Mouse (Mus musculus) cerebellum, adult 9-10 months (tissue): ENCODE measurements at regions not wholly inside any gene's neighbourhood (a gene's known extent, or its start where the extent isn't known, plus 50 kb on each side); places are given as distances from the start of the nearest gene placed in this dataset.
A peak's percentile ranks its signal among the peaks of the same experiment; 100 is the strongest.
"Not testable (repeated sequence)": the region's sequence is repeated elsewhere in the genome, so short reads cannot be mapped to it uniquely, and the experiment has no call there.

Source experiments
- DNase-seq: peaks from one replicate; pipeline ENCODE4 v3.0.0; 2022

DNA sequence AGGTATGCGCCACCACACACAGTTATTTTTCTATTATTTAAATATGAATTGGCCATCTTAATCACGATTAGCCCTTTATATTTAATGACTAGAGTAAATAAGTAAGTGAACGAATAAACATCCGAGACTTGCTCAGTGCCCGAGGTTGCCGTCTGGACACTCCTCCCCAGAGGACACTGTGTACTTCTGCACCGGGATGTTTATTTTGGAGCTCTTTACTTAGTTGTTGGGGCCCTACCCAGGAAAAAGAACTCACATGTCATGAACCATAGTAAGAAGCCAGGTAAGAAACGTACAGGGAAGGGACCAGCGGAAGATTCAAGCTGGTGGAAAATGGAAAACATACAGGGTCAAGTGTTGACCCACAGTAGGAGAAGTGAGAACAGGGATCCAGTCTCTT lies 89.0 kb downstream of the Akr1d1 start:
- DNase-seq = no peak

DNA sequence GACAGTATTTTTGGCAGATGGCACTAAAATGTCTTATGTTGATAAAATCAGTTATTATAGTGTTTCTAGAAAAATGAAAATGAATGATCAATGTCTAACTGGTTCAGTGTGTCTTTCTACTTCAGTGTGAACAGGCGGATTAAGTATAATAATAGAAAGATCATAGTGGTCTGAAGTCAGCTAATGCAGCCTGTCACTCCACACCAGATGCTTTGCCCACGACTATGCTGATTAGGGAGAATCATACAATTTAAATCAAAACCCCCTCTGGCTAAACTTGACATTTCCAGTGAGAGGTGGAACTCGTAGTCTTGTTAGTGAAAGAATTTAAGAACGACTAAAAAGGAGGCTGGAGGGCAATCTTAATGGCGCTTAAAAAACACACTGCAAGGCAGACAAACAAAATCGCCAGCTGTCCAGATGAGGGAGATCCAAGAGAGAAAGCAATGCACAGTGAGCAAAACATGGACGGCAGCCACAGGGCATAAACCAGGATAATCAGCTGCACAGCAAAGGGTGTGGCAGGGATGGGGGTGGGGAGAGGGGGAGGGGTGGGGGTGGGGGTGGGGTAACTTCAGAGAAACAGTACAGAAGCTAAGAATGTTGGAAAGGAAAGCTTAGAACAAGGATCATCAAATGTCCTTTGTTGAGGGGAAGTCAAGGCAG lies 91.5 kb downstream of the Akr1d1 start:
- no peak for DNase-seq

DNA sequence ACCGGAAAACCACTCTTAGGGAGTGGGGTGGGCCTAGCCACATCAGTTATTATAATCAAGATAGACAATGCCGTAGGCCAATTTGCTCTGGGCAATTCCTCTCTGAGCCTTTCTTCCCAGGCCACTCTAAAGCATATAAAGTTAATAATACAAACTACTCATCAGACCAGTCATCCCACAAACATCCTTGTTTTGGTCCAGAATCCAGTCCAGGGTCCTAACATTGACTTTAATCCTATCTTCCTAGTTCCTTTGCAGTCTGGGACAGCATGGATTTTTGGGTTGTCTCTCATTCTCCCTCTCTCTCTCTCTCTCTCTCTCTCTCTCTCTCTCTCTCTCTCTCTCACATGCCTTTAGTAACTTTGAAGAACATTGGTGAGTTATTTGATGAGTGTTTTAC lies 92.3 kb downstream of the Akr1d1 start:
- DNase-seq = no peak

DNA sequence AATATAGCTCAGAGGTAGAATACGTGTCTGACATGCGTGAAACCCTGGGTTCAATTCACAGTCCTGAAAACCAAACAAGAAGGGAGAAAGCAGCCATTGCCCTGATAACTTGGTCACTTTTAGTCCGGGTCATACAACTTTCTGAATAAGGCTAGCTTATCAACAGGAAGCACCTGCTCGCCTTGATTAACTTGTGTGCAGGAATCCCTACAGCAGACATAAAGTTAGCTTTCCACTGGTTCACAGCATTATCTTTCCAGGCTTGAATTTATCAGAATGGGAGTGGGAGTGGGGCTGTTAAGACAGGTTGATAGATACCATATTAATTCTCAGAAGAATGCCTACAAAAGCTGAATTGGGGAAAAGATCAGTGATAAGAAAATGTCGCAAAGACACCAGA lies 97.2 kb downstream of the Akr1d1 start:
- DNase-seq = no peak

DNA sequence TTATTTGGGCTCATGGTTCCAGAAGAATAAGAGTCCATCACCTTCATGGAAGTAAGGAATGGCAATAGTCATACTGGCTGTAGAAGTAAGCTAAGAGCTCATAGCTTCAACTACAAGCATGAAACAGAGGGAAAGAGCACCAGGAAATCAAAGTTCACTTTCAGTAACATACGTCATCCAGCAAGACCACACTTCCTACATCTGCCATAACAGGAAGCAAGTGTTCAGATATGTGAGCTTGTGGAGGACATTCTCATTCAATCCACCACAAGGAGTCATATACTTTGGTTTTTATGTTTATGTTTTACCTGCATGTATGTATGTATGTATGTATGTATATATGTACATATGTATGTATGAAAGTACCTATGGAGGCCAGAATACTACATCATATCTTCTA lies 104.0 kb downstream of the Akr1d1 start:
- DNase-seq = no peak

DNA sequence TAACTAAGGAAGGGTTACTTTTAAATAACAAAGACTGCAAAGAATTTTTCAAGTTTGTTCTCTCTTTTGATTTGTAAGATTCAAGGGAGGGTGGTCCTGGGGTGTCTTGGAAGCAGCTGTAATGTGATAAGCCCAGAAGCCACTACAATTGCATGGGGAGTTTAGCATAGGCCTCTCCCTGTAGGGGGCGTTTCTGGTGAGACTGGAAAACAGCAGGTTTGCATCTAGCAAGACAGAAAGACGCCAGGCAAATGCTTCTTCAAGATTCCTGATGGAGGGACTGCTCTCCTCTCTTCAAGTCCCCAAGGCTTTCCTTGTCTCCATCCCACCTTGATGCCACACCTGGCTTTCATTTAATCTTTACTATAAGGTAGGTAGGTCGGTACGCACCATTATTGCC lies 112.1 kb downstream of the Akr1d1 start:
- DNase-seq = peak; percentile 6

DNA sequence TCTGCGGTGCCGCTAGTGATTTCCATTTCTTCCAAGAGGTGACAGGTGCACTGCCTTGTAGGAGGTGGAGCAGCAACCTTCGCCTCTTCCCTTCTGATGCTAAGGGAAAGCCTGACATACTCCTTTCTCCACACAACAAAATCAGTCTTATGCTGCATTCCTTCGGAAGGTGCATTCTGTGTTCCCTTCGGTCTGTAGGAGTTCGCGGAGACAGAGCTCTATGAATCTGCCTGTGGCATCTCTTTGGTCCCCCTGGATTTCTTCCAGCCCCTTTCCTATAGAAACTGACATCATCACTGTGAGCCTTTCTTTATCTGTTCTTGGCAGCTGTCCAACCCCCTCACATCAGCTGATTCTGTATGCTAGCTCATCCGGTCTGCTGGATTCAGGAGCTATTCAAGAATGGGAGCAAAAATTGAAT lies 112.7 kb downstream of the Akr1d1 start:
- DNase-seq = peak; percentile 74

DNA sequence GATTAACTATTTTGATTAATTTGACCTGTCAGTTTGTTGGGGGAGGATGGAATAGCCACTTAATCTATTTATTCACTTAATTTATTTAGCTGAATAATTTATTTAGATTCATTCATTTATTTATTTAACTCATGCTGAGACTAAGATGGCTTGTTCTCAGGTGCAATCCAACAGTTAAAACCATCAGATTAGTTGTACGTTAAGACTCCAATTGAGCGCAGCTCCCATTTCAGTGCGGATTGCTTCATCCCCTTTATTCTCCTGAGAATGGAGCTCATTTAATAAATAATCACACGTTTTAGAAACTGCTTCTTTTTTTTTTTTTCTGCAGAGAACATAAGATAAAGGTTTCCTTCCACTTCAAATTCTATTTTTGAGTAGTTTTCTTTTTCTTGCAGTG lies 113.2 kb downstream of the Akr1d1 start:
- DNase-seq = no peak

DNA sequence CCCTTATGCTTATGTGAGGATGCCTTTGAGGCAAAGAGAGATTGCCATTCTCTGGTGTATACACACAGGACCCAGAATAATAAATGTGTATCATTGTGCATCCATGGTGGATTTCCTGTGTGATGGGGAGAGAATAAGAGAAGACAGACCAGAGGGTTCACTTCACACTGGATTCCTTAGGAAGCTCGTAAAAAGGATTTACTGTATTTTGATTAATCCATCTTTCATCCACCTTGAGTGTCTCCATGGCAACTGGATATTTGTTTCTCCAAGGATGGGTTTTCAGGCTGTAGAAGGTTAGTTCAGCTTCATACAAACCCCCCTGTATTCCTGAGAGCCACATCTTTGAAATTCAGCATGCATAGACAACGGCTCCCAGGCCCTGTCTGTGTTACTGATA lies 113.7 kb downstream of the Akr1d1 start:
- DNase-seq = no peak

DNA sequence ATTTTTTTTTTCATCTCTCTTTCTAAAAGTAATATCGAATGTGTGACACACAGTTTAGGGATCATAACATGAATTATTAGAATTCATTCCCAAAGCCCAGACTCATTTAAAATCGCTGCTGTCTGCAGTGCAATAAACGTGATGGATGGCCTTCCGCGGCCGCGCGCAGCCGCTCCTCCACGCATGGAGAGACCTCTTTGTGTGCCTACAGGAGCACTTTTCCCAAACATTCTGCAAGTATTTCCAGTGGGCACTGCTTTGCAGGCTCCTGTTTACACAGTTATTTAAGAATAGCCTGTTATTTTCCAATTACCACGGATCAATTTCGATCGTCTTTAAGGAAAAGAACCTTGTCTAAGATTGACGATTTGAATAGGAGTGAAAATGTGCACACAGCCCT lies 115.6 kb downstream of the Akr1d1 start:
- no peak for DNase-seq

DNA sequence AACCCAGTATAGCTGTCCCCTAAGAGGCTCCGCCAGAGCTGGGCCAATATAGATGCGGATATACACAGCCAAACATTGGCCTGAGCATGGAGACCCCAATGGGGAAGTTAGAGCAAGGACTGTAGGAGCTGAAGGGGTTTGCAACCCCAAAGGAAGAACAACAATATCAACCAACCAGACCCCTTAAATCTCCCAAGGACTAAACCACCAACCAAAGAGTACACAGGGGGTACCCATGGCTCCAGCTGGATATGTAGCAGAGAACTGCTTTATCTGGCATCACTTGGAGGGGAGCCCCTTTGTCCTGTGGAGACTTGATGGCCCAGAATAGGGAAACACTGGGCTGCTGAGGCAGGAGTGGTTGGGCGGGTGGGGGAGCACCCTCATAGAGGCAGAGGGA lies 127.3 kb downstream of the Akr1d1 start:
- DNase-seq = not testable (repeated sequence)

DNA sequence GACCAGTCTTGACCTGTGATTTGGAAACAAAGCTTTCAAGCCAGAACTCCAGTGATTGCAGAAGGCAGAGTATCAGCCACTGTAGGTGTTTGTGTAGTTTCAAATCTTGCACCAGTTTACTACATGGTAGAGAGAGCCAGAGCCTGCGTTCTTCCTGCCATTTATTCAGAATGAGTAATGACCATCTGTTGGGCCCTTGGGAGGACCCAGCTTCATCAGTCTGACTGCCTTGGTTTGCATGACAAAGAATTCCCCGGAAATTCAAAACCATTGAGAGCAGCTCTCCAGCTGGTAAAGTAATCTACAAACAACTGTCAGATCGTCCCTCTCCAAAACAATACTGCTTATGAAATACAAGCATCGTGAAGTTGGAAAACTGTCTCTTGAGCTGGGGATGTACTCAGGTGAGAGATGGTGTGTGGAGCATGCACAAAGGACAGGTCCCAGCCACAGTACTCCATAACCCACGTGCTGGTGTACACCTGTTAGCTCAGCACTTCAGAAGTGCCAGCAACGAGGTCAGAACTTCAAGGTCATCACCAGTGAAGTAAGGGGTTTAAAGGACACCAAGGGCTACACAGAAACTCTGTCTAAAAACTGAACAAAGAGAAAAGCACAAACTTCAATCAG lies 128.2 kb downstream of the Akr1d1 start:
- DNase-seq = no peak

DNA sequence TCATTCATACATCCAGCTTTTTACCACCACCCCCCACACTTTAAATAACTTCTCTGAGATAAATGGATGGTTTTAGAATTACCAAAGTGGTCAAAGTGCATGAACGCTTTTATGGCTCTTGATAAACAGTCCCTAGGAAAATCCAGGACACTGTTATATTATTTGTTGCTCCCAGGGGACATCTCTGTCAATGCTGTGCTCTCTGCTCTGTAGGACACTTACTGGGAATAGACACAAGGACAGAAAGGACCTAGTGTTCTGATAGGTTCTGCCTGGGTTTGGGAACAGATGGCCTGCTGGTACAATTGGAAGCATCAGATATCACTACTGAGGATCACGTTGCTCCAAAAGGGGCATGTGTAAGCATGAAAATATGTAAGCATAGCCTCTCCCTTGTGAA lies 132.8 kb downstream of the Akr1d1 start:
- peak; percentile 10 for DNase-seq

DNA sequence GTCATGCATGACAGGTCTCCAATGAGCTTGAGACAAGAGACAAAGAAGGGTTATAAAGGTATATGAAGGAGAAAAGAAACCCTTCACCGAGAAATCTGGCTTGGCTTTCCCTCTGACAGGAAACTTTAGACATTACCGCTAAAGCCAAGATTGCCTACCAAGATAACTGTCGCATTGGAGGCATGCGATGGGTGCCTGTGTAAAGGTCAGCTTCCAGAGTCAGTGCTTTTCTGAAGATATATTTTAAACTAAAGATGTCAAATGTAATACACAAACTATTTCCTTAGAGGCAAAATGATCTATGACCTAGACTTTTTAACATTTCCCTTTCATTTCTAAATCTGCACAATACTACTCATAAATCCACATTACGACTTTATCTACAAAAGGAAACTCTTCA lies 135.6 kb downstream of the Akr1d1 start:
- DNase-seq = no peak

DNA sequence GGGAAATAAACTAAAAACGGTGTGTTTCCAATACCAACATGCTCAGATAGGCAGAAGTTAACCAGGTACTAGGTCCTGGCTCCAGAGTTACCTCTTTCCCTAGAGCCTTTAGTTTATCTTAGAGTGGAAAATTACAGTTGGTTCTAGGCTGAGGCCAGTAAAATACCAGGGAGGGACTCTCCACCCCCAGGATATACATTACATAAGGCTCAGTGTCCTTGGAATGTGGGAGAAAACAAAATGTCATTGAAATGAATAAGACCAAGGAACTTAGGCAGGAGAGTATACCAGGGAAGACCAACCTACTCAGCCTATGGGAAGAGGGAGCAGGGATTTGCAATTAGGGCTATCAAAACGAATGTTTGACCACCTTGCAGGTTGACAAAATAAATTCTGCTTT lies 139.4 kb downstream of the Akr1d1 start:
- no peak for DNase-seq

DNA sequence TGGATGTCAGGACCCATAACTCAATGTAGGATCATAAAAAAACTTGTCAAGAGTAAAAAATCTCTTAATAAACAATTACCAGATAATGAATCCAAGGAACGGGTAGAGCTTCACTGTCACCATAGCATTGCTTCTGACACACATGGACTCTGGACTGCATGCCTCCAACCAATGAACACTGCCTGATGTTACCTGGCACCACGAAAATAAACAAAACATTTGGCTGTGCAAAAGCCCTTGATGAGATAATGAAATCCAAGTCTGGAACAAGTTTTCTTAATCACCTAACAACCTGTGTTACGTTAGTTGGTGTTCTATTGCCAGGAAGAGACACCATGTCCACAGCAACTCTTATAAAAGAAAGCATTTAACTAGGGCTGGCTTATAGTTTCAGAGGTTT lies 140.7 kb downstream of the Akr1d1 start:
- DNase-seq = no peak

DNA sequence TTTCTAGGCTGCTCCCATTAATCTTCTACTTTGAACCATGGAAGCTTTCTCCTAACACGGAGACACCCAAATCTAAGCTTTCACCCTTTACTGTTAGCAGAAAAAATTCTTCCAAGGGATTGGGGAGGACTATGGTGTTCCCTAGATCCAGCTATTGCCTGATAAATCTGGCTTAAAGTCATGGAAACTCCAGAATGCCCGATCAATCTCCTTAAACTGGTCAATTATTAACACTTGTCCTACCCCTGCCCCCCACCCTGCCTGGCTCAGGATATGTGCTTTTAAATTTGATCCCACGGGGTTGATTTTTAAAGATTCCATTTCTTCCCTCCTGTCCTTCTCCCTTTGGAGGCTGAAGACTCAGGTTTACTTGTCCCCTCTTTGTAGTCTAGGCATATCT lies 149.9 kb downstream of the Akr1d1 start:
- no peak for DNase-seq

DNA sequence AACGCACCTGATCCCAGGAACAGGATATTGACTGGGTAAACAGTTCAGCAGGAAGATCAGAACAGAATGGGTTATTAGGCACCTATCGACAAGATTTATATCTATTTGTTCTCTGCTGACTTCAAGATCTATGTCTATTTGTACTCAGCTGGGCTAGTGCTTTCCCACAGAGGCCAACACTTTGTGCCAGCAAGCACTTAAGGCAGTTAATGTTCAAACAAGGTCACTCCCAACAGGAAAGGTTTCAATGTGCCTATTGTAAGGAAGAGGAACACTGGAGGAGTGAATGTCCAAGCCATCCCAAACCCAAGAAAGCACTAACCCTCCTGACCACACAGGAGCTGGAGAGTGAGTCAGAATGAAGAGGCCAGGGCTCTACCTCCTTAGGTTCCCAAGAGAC lies 151.4 kb downstream of the Akr1d1 start:
- DNase-seq = not testable (repeated sequence)

DNA sequence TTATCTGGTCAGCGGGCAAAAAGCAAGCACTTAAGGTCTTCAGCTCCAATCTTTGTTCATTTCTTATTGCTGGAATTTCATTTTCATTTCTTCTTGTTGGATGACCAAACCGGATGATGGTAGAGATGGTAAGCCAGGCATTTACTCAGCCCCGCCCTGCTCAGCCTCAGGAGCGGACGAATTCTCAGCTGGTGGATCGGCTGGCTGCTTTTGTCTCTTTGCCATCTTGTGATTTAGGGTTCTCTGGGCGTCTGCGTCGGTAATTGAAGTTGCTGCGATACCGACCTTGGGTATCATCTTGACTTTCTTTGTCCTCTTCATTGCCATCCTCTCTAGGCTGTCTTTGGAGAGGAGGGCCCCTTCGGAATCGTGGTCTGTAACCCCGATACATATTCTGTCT lies 156.1 kb downstream of the Akr1d1 start:
- no peak for DNase-seq

DNA sequence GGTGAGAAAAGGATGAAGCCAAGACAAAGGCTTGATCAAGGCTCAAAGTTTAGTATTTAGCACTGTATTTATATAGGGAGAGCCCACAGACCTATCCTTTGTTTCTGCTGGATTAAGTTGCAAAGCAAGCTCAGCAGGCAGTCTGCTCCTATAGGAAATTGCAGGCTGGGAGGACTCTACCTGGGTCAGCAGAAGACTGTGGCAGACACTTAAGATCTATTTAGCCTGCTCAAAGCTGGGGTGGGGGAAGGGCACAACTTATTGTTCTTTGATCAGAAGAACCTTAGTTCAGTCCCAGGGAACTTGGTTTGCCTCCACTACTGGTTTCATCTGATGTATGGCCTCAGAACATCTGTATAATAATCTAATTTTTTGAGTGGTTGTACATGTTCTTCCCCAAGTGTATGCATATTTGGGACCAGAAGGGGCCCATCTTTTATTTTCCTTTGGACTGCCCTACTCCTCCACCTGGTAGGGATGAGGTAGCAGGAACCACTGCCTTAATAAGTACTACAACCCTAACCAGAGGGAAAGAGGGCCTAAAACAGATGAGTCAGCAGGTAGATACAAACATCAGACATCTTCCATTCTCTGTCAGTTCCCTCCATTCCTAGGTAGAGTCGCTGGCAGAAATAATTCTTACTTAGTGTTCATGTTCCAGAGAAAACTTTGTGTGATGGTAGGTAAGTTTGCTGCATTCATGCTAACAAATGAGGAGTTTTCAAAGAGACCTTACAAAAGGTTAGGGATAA lies 159.1 kb downstream of the Akr1d1 start:
- DNase-seq = no peak

DNA sequence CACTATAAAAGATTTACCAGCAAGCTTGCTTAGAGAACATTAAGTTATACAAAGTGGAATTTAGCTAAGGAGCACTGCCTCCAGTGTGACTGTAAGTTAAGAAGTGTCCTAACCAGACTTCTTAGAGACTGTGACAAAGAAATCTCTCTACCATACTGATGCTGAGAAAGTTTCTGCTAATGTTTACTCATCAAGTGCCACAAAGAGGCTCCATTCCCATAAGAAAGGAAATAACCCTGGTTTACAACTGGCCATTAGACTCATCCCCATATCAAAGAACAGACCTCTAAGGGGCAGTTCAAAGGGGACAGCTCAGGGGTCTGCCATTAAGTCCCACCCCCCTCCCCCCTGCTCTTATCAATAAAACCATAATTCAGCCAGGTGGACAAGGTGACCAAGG lies 159.7 kb downstream of the Akr1d1 start:
- DNase-seq = no peak

DNA sequence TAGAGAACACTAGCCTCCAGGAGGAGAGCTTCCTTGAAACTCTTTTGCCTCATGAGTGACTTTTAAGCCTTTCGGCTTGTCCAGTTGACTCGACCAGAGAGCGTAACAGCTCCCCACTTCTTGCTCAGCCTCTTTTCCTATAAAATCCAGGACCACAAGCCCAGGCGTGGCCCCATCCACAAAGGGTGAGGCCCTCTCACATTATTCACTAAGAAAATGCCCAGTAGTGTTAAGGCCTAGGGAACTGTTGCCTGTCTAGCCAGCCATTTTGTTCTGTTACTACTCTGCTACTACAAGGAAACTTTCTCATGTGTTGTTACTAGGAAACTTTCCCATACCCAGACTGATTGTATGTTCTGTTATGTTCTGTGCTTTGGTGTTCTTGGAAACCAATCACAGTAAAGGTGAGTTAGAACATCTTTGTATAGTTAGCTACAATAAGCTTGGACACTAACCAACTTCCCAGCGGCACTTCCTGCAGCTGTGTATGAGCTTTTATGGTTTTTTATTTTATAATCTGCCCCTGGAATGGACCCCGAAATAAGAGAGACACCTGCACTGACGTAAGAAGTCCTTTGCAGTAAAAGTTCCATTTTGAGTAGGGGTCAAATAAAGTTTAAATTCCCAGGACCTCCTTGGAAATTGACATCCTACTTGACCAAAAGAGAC lies 162.1 kb downstream of the Akr1d1 start:
- DNase-seq = no peak

DNA sequence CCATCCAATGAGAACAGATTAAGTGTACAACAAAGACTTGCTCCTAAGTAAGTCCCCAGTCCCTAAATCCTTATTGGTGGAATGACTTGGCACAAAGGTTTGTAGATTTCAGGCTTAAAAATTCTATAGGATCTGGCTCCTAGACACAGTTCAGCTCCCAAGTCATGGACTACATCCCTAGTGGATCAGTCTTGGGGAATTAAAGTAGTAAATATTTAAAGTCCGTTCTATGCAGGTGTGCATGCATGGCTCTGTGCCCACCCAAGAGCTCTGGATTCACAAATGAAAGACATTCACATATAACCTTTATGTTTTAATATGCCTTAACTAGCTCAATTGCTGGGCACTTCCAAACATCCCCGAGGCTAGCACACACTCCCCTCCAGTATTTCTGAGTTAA lies 162.8 kb downstream of the Akr1d1 start:
- DNase-seq = no peak

DNA sequence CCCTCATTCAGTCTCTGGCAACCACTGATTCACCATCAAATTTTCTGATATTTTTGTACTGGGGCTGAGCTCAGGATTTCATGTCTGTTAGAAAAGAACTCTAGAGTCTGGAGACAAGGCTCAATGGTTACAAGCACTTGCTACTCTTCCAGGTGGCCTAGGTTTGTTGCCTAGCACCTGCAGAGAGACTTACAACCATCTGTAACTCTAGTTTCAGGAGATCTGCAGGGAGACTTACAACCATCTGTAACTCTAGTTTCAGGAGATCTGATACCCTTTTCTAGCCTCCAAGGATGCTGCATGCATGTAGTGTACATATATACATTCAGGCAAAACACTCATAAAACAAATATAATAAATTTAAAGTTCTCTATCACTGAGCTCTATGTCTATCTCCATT lies 166.1 kb downstream of the Akr1d1 start:
- DNase-seq = no peak
